10 mouse cellular contexts compared by ENCODE assay signal in genomic region chr11:90381113-90381512, GRCm38 (mm10). TPM values are rescaled to one million over a fixed set of nuclear protein-coding genes. Genes with fewer than 3 reads are reported as not detected.
DNase-seq lines count a peak whose midpoint lies in the region; ATAC-seq lines count a peak whose summit lies in the region.
"Had no signal": no experiment of that assay in that cellular context is flagged by ENCODE, and none has a peak within 500 bp of the region (broad histone marks: within the 10 kb centered on the region; RNA-seq: fewer than 3 reads in every experiment).

No protein-coding gene starts in this region.

- 0 out of 2 replicates have a peak, but pooled peaks have one; percentile 58 for ATAC-seq in midbrain, embryonic 11.5 days (ENCODE audit: low FRiP score)

- peak; percentile 34 for DNase-seq in cerebellum, adult 9-10 months
- no peak for DNase-seq in cerebellum, adult 9-11 months
- DNase-seq in heart, postnatal 4 days = peak; percentile 30
- DNase-seq in heart, embryonic 10.5 days (ENCODE audit: low spot score) = no peak
- no peak for DNase-seq in midbrain, embryonic 11.5 days (ENCODE audit: low spot score, missing footprints)
- DNase-seq in midbrain, embryonic 10.5 days (ENCODE audit: low spot score) = no peak
- peak; percentile 41 for DNase-seq in retina, postnatal 1 day
- DNase-seq in ovary, postnatal 36 days (ENCODE audit: low spot score) = no peak
- DNase-seq: kidney, adult 11 months had no signal

- peaks cover 11% of the 10 kb centered on the region for H3K27me3 ChIP-seq in heart, embryonic 10.5 days (ENCODE audit: insufficient read depth, poor library complexity, severe bottlenecking)
- H3K27me3 ChIP-seq in midbrain, embryonic 11.5 days (ENCODE audit: control insufficient read depth, insufficient read depth, low read length) = no peaks in the 10 kb centered on the region
- H3K27me3 ChIP-seq in midbrain, embryonic 10.5 days (ENCODE audit: low read depth, poor library complexity, severe bottlenecking) = peaks cover 40% of the 10 kb centered on the region

- no peak overlapping the region for H3K4me2 ChIP-seq in midbrain, embryonic 11.5 days
- H3K4me2 ChIP-seq: liver, embryonic 15.5 days had no signal

- no peaks in the 10 kb centered on the region for H3K9me3 ChIP-seq in heart, embryonic 10.5 days
- no peaks in the 10 kb centered on the region for H3K9me3 ChIP-seq in midbrain, embryonic 11.5 days (ENCODE audit: control insufficient read depth, low read length)
- no peaks in the 10 kb centered on the region for H3K9me3 ChIP-seq in midbrain, embryonic 10.5 days (replicated peaks)
- H3K9me3 ChIP-seq: liver, embryonic 15.5 days had no signal

- no peaks in the 10 kb centered on the region for H3K36me3 ChIP-seq in heart, embryonic 10.5 days
- no peaks in the 10 kb centered on the region for H3K36me3 ChIP-seq in midbrain, embryonic 11.5 days (ENCODE audit: control insufficient read depth, insufficient read depth, low read length)
- H3K36me3 ChIP-seq in midbrain, embryonic 10.5 days = no peaks in the 10 kb centered on the region
- H3K36me3 ChIP-seq: liver, embryonic 15.5 days had no signal

- H3K27ac ChIP-seq in heart, embryonic 10.5 days = no peak overlapping the region
- H3K27ac ChIP-seq in midbrain, embryonic 11.5 days (ENCODE audit: low read depth, low read length) = no peak overlapping the region
- no peak overlapping the region for H3K27ac ChIP-seq in midbrain, embryonic 10.5 days (replicated peaks)
- H3K27ac ChIP-seq: liver, embryonic 15.5 days had no signal

- 35% methylated on average over 5 of the region's 5 CpGs for WGBS in heart, embryonic 10.5 days
- WGBS in midbrain, embryonic 11.5 days = 46% methylated on average over 5 of the region's 5 CpGs
- WGBS in midbrain, embryonic 10.5 days = 64% methylated on average over 5 of the region's 5 CpGs

- H3K9ac ChIP-seq in midbrain, embryonic 11.5 days (ENCODE audit: low read length) = no peak overlapping the region
- H3K9ac ChIP-seq: liver, embryonic 15.5 days had no signal

- H3K4me3 ChIP-seq in heart, embryonic 10.5 days = no peak overlapping the region
- H3K4me3 ChIP-seq in midbrain, embryonic 11.5 days (ENCODE audit: low read depth, low read length) = no peak overlapping the region
- no peak overlapping the region for H3K4me3 ChIP-seq in midbrain, embryonic 10.5 days
- H3K4me3 ChIP-seq: liver, embryonic 15.5 days had no signal

- peaks cover 17% of the 10 kb centered on the region for H3K4me1 ChIP-seq in heart, embryonic 10.5 days
- H3K4me1 ChIP-seq in midbrain, embryonic 11.5 days (ENCODE audit: control insufficient read depth, insufficient read depth, low read length) = peaks cover 4% of the 10 kb centered on the region; the same call in 1 of the 2 replicates
- H3K4me1 ChIP-seq in midbrain, embryonic 10.5 days = peaks cover 10% of the 10 kb centered on the region

RNA-seq across cellular contexts. Expression of gene Hlf, which starts 9.6 kb away (rescaled TPM):
- total RNA-seq in heart, postnatal 4 days (2021) = 10 to 100 TPM; 16.6 to 19.0 TPM
- polyA plus RNA-seq in heart, embryonic 10.5 days (2016; fragmentation: Nextera tagmentation; extraction: Ambion mirVana) = 1.7 and 3.3 TPM in 2 replicates
- polyA plus RNA-seq in midbrain, embryonic 11.5 days (2014; fragmentation: Nextera tagmentation; extraction: Ambion mirVana) = 2.0 and 2.2 TPM in 2 replicates
- polyA plus RNA-seq in midbrain, embryonic 10.5 days (2016; fragmentation: Nextera tagmentation; extraction: Ambion mirVana) = 1.5 and 3.3 TPM in 2 replicates

Comparison
In these comparisons a context has a peak if more than half of its experiments do, and no peak if none do; other contexts are left out.
1. DNase-seq: peak in cerebellum, adult 9-10 months (single experiment), heart, postnatal 4 days (single experiment) and retina, postnatal 1 day (single experiment); none in cerebellum, adult 9-11 months (single experiment), heart, embryonic 10.5 days (single experiment), midbrain, embryonic 11.5 days (single experiment), midbrain, embryonic 10.5 days (single experiment) and ovary, postnatal 36 days (single experiment).